Mouse (Mus musculus): ENCODE data around the gene Brd3os.

GRCm38 (mm10) chr2:27490939-27491338, 48.8 kb downstream of the Brd3os start:
- TF ChIP-seq CTCF (IDR thresholded peaks at IDR 0.05; ENCODE audit: low read depth), result no peak
- TF ChIP-seq EP300 (optimal IDR thresholded peaks at IDR 0.05), result no peak

Data from stomach, postnatal 0 days (tissue).